Mouse (Mus musculus): ENCODE measurements at regions not wholly inside any gene's neighbourhood (a gene's known extent, or its start where the extent isn't known, plus 50 kb on each side); places are given as distances from the start of the nearest gene placed in this dataset.

- TF ChIP-seq CTCF (IDR thresholded peaks at IDR 0.05; ENCODE audit: borderline replicate concordance, insufficient read depth, low read depth, low read length) (no peak), POLR2A (IDR thresholded peaks at IDR 0.05; ENCODE audit: borderline replicate concordance, insufficient read depth, low read length) (no peak)
Observed at GRCm38 (mm10) chr14:104871203-104871602, 305.9 kb downstream of the Rbm26 start.

Data from cerebellum, adult 2 months (tissue).